Mouse (Mus musculus) bone marrow macrophage, adult 2 months (primary cell): ENCODE results near the gene Tmpo. TPM values are rescaled to one million over a fixed set of nuclear protein-coding genes. Genes with fewer than 3 reads are reported as not detected.

Experiments used
- H3K27ac ChIP-seq: 2 replicates; pipeline ENCODE4 v1.5.1; 2012; ENCODE audit warnings: low read depth, low read length; ENCODE audit not compliant: insufficient read depth
- H3K4me1 ChIP-seq: 2 replicates; pipeline ENCODE4 v1.6.1; 2012; ENCODE audit warnings: low read length; ENCODE audit not compliant: control insufficient read depth, insufficient read depth
- H3K4me3 ChIP-seq: 2 replicates; pipeline ENCODE4 v1.5.1; 2012; ENCODE audit warnings: mild to moderate bottlenecking, low read length, moderate library complexity; ENCODE audit not compliant: insufficient read depth
- CTCF ChIP-seq: IDR thresholded peaks from 2 replicates; pipeline ENCODE4 v1.5.1; 2012; ENCODE audit warnings: low read depth, mild to moderate bottlenecking, low read length, moderate library complexity
- POLR2A ChIP-seq: IDR thresholded peaks from 2 replicates; pipeline ENCODE4 v1.6.1; 2012; ENCODE audit warnings: mild to moderate bottlenecking, low read depth, low read length, borderline replicate concordance
- polyA plus RNA-seq: library from polyadenylated mRNA; stranded (reverse); fragments of >200 nt; gene quantifications from 2 replicates; pipeline ENCODE4 v1.2.4, GENCODE M21; 2012; ENCODE audit not compliant: missing spikeins, insufficient read depth, insufficient read length

The Tmpo gene
- polyA plus RNA-seq, 1 experiment = 155 TPM

GRCm38 (mm10) chr10:91205632-91206031 is 24.5 kb upstream of the Tmpo start:
- Histone ChIP-seq H3K4me1 (peaks cover 9% of the 10 kb centered on the region), H3K27ac (no peak overlapping the region), H3K4me3 (no peak overlapping the region)
- no peak for TF ChIP-seq CTCF
- no peak for TF ChIP-seq POLR2A

GRCm38 (mm10) chr10:91200581-91200980 is 19.5 kb upstream of the Tmpo start:
- TF ChIP-seq CTCF (no peak), POLR2A (no peak)
- Histone ChIP-seq H3K27ac (no peak overlapping the region), H3K4me1 (no peaks in the 10 kb centered on the region), H3K4me3 (no peak overlapping the region)

- H3K4me1 ChIP-seq = 0 out of 2 replicates have a peak, but pooled peaks cover 3% of the 10 kb centered on the region
- no peak overlapping the region for H3K4me3 ChIP-seq
- H3K27ac ChIP-seq = no peak overlapping the region
- TF ChIP-seq CTCF (no peak), POLR2A (no peak)
Observed at GRCm38 (mm10) chr10:91199238-91199780, 18.2 kb upstream of the Tmpo start.

- Histone ChIP-seq H3K4me3 (no peak overlapping the region), H3K4me1 (0 out of 2 replicates have a peak, but pooled peaks cover 3% of the 10 kb centered on the region), H3K27ac (no peak overlapping the region)
- no peak for TF ChIP-seq POLR2A
- TF ChIP-seq CTCF = no peak
Observed at GRCm38 (mm10) chr10:91197704-91198103, 16.6 kb upstream of the Tmpo start.

- Histone ChIP-seq H3K4me1 (0 out of 2 replicates have a peak, but pooled peaks cover 3% of the 10 kb centered on the region), H3K4me3 (no peak overlapping the region), H3K27ac (no peak overlapping the region)
- TF ChIP-seq POLR2A (no peak), CTCF (no peak)
Observed at GRCm38 (mm10) chr10:91196778-91197177, 15.7 kb upstream of the Tmpo start.

GRCm38 (mm10) chr10:91195680-91196079 is 14.6 kb upstream of the Tmpo start:
- TF ChIP-seq POLR2A = no peak
- TF ChIP-seq CTCF = no peak
- Histone ChIP-seq H3K4me1 (0 out of 2 replicates have a peak, but pooled peaks cover 3% of the 10 kb centered on the region), H3K27ac (no peak overlapping the region), H3K4me3 (no peak overlapping the region)

- TF ChIP-seq POLR2A = no peak
Observed at GRCm38 (mm10) chr10:91195091-91195490, 14.0 kb upstream of the Tmpo start.

GRCm38 (mm10) chr10:91191851-91192250 is 10.7 kb upstream of the Tmpo start:
- H3K4me1 ChIP-seq = peaks cover 3% of the 10 kb centered on the region; the same call in 1 of the 2 replicates
- no peak overlapping the region for H3K4me3 ChIP-seq
- TF ChIP-seq POLR2A (no peak), CTCF (no peak)
- H3K27ac ChIP-seq = no peak overlapping the region

More at GRCm38 (mm10) chr10:91195091-91195490, 14.0 kb upstream of the Tmpo start:
- H3K4me1 ChIP-seq = 0 out of 2 replicates have a peak, but pooled peaks cover 3% of the 10 kb centered on the region
- no peak overlapping the region for H3K27ac ChIP-seq
- H3K4me3 ChIP-seq = no peak overlapping the region

GRCm38 (mm10) chr10:91189476-91189875 is 8.4 kb upstream of the Tmpo start:
- Histone ChIP-seq H3K4me3 (no peak overlapping the region), H3K27ac (no peak overlapping the region), H3K4me1 (no peaks in the 10 kb centered on the region; the same call in 1 of the 2 replicates)
- no peak for TF ChIP-seq CTCF
- no peak for TF ChIP-seq POLR2A

GRCm38 (mm10) chr10:91188684-91189287 is 7.7 kb upstream of the Tmpo start:
- Histone ChIP-seq H3K4me3 (no peak overlapping the region), H3K4me1 (peaks cover 2% of the 10 kb centered on the region), H3K27ac (no peak overlapping the region)
- TF ChIP-seq POLR2A = no peak
- TF ChIP-seq CTCF = no peak

GRCm38 (mm10) chr10:91187872-91188271 is 6.8 kb upstream of the Tmpo start:
- no peak overlapping the region for H3K27ac ChIP-seq
- peak overlapping the region; percentile 61 for H3K4me3 ChIP-seq
- peaks cover 9% of the 10 kb centered on the region for H3K4me1 ChIP-seq
- TF ChIP-seq CTCF (0 out of 2 replicates have a peak, but pooled peaks have one; percentile 29), POLR2A (no peak)
